Mouse (Mus musculus): ENCODE results near the gene Dnajc13.

The Dnajc13 gene

GRCm38 (mm10) chr9:104126833-104127232 is 135.9 kb downstream of the Dnajc13 start, which contains the start of gene Ackr4:
Ackr4 (minus strand) TSS chr9:104126933.
- no peak for DNase-seq (ENCODE audit: low read depth in 1 of 2, low spot score in 2 of 2)

GRCm38 (mm10) chr9:104123622-104124021 is 139.1 kb downstream of the Dnajc13 start:
- DNase-seq (ENCODE audit: low read depth in 1 of 2, low spot score in 2 of 2), result no peak

- DNase-seq (ENCODE audit: low read depth in 1 of 2, low spot score in 2 of 2), result no peak
Observed at GRCm38 (mm10) chr9:104123101-104123500, 139.6 kb downstream of the Dnajc13 start.

GRCm38 (mm10) chr9:104109151-104109550 is 153.6 kb downstream of the Dnajc13 start:
- DNase-seq (ENCODE audit: low read depth in 1 of 2, low spot score in 2 of 2), result no peak

- DNase-seq (ENCODE audit: low read depth in 1 of 2, low spot score in 2 of 2), result no peak
Observed at GRCm38 (mm10) chr9:104108571-104109143, 154.1 kb downstream of the Dnajc13 start.

- no peak for DNase-seq (ENCODE audit: low read depth in 1 of 2, low spot score in 2 of 2)
Observed at GRCm38 (mm10) chr9:104107482-104107881, 155.2 kb downstream of the Dnajc13 start.

GRCm38 (mm10) chr9:104106930-104107329 is 155.8 kb downstream of the Dnajc13 start:
- no peak for DNase-seq (ENCODE audit: low read depth in 1 of 2, low spot score in 2 of 2)

GRCm38 (mm10) chr9:104104986-104105385 is 157.7 kb downstream of the Dnajc13 start:
- DNase-seq (ENCODE audit: low read depth in 1 of 2, low spot score in 2 of 2), result no peak

GRCm38 (mm10) chr9:104102901-104103300 is 159.8 kb downstream of the Dnajc13 start:
- no peak for DNase-seq (ENCODE audit: low read depth in 1 of 2, low spot score in 2 of 2)

- DNase-seq (ENCODE audit: low read depth in 1 of 2, low spot score in 2 of 2), result no peak
Observed at GRCm38 (mm10) chr9:104102301-104102700, 160.4 kb downstream of the Dnajc13 start.

- no peak for DNase-seq (ENCODE audit: low read depth in 1 of 2, low spot score in 2 of 2)
Observed at GRCm38 (mm10) chr9:104101458-104101857, 161.3 kb downstream of the Dnajc13 start.
